Mouse (Mus musculus) cerebellum, adult 2 months (tissue): Measurements from ENCODE around the gene Pml.

ENCODE experiments used
- CTCF ChIP-seq: fragments of 200-500 bp; IDR thresholded peaks from 2 replicates; pipeline ENCODE4 v1.5.1; 2011; ENCODE audit warnings: low read depth, mild to moderate bottlenecking, control low read depth, low read length, moderate library complexity, borderline replicate concordance; ENCODE audit not compliant: insufficient read depth
- POLR2A ChIP-seq: fragments of 200-500 bp; IDR thresholded peaks from 2 replicates; pipeline ENCODE4 v1.6.1; 2011; ENCODE audit warnings: low read length, control low read depth, borderline replicate concordance; ENCODE audit not compliant: insufficient read depth

DNA sequence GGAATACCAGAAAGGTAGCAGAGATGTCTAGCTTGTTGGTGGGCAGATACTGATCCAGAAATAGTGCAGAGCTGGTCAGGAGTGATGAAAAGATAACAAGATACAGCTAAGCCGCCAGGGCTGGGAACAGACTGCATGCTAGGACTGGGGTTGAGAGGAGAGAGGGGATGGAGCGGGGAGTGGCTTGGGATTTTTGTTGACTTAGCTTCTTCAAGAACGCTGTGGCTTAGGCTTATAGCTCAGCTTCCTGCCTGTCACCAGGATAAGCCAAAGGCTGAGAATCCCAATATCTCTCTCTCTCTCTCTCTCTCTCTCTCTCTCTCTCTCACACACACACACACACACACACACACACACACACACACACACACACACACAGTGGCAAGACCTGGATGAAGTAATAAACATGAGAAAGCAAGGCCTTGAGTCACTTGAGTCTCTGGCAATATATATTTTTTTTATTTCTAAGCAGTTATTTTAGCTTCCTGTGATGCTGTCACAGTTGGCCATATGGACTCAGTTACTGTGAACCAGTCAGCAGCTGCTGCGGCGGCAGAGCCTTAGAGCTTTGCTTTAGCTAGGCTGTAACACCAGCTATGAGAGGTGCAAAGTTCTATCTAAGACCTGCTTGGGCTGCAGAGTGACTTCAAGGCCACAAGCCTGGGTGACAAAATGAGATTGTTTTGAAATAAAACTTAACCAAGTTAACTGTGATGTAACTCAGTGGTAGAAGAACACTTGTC lies 73.7 kb downstream of the Pml start:
- TF ChIP-seq CTCF, result no peak
- no peak for TF ChIP-seq POLR2A
